Mouse (Mus musculus) thymus, adult 2 months (tissue): ENCODE measurements around the gene Ldlrad3. TPM values are rescaled to one million over a fixed set of nuclear protein-coding genes. Genes with fewer than 3 reads are reported as not detected.

Experiments
- DNase-seq: peaks from one replicate; pipeline ENCODE4 v3.0.0; 2021
- H3K27ac ChIP-seq: fragments of 200-500 bp; 2 replicates; pipeline ENCODE4 v1.5.1; 2012; ENCODE audit warnings: low read length, control low read depth; ENCODE audit not compliant: control insufficient read depth, insufficient read depth
- H3K27me3 ChIP-seq: fragments of 200-500 bp; 2 replicates; pipeline ENCODE4 v1.6.1; 2012; ENCODE audit warnings: mild to moderate bottlenecking, low read length, moderate library complexity, mixed read lengths; ENCODE audit not compliant: control insufficient read depth, insufficient read depth
- H3K36me3 ChIP-seq: fragments of 200-500 bp; 2 replicates; pipeline ENCODE4 v1.6.1; 2012; ENCODE audit warnings: mild to moderate bottlenecking, low read length, moderate library complexity; ENCODE audit not compliant: control insufficient read depth, insufficient read depth
- H3K4me1 ChIP-seq: fragments of 200-500 bp; replicated peaks from 2 replicates; pipeline ENCODE4 v1.6.1; 2012; ENCODE audit warnings: low read length; ENCODE audit not compliant: control insufficient read depth, insufficient read depth
- H3K4me3 ChIP-seq: fragments of 200-500 bp; 2 replicates; pipeline ENCODE4 v1.5.1; 2012; ENCODE audit warnings: mild to moderate bottlenecking, low read length, control low read depth, moderate library complexity; ENCODE audit not compliant: control insufficient read depth, insufficient read depth
- CTCF ChIP-seq: fragments of 200-500 bp; IDR thresholded peaks from 2 replicates; pipeline ENCODE4 v1.5.1; 2012; ENCODE audit warnings: mild to moderate bottlenecking, control low read depth, low read length, moderate library complexity, borderline replicate concordance; ENCODE audit not compliant: control insufficient read depth, poor library complexity, insufficient read depth; ENCODE audit errors: extremely low read depth
- POLR2A ChIP-seq: fragments of 200-500 bp; IDR thresholded peaks from 2 replicates; pipeline ENCODE4 v1.6.1; 2012; ENCODE audit warnings: mild to moderate bottlenecking, low read length, control low read depth, moderate library complexity; ENCODE audit not compliant: control insufficient read depth, poor library complexity, insufficient read depth; ENCODE audit errors: extremely low read depth
- WGBS: fragments of 180-500 bp; shearing (Covaris S2); methylation state at CpG from one replicate; pipeline ENCODE4 v1.1.7; 2018; 5-methylcytosine and 5-hydroxymethylcytosine counted together
- polyA plus RNA-seq: library from polyadenylated mRNA; depleted of rRNA; stranded (reverse); fragments of >200 nt; gene quantifications from 2 replicates; pipeline ENCODE4 v1.2.3, GENCODE M21; 2012

Gene Ldlrad3
- polyA plus RNA-seq, 1 experiment: 12.9 TPM

DNA sequence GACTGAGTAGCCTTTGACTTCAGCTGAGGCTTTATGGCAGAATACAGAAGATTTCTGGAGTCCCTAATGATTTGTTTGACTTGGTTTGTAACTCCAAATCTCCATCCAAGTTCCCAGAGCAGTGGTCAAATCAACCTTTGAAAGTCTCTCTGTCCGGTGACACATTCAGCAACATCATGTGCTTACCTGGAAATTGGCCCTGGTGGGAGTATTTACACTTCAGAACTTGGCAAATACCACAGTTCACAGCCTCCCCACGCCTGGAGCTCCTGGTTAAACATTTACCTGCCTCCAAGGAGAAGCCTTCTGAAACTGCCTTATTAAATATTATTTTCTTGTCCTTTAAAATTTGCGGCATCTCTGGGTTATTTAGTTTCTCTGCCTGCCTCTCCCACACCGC lies 263.0 kb downstream of the Ldlrad3 start:
- Histone ChIP-seq H3K4me1 (no peaks in the 10 kb centered on the region), H3K4me3 (no peak overlapping the region), H3K27me3 (no peaks in the 10 kb centered on the region), H3K27ac (no peak overlapping the region), H3K36me3 (no peaks in the 10 kb centered on the region)
- no peak for TF ChIP-seq CTCF
- TF ChIP-seq POLR2A: no peak
- WGBS: 92% methylated on average over 4 of the region's 4 CpGs
- DNase-seq: no peak

DNA sequence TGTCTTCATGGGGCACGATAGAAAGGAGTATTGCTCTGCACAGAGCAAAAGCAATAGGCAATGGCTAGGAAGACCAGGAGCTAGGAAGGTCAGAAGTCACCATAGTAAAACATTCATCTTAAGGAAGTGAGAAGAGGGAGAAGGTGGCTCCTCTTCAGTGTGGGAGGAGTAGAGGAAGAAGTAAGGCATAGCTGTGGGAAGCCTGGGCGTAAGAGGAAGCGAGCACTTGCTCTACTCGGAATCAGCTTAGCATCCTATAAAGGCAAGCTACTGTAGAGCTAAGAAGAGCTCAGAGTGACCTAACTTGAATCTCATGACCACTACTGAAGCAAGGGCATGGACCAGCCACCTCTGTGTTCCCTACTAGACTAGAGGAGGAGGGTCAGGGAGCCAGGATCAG lies 263.9 kb downstream of the Ldlrad3 start:
- no peak for DNase-seq
- H3K4me1 ChIP-seq: no peaks in the 10 kb centered on the region
- WGBS: 87% methylated on average over 4 of the region's 4 CpGs
- TF ChIP-seq POLR2A (no peak), CTCF (no peak)
- no peak overlapping the region for H3K27ac ChIP-seq
- H3K36me3 ChIP-seq: no peaks in the 10 kb centered on the region
- no peaks in the 10 kb centered on the region for H3K27me3 ChIP-seq
- H3K4me3 ChIP-seq: no peak overlapping the region

DNA sequence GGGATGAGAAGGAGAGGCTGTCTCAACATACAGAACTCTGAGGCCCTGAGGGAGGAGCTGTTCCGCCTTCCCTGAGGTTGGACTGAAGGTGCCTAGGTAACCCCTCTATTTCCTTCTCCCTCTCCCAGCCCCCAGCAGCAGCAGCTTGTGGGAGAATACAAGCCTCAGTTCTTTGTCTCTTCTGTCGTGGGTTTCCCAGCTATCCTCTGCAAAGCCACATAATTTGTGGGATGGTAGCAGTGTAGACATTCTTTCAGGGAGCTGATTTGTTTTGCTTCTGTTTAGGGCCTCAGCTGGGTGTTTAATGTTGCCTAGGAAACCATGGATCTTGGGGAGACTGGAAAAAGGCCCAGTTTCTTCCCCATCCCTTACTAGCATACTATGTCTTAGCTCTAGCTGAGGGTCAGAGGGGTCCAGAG lies 266.0 kb downstream of the Ldlrad3 start:
- DNase-seq: no peak
- Histone ChIP-seq H3K4me3 (no peak overlapping the region), H3K36me3 (no peaks in the 10 kb centered on the region), H3K27ac (no peak overlapping the region), H3K27me3 (no peaks in the 10 kb centered on the region), H3K4me1 (no peaks in the 10 kb centered on the region)
- 71% methylated on average over 2 of the region's 2 CpGs for WGBS
- TF ChIP-seq POLR2A (no peak), CTCF (no peak)

DNA sequence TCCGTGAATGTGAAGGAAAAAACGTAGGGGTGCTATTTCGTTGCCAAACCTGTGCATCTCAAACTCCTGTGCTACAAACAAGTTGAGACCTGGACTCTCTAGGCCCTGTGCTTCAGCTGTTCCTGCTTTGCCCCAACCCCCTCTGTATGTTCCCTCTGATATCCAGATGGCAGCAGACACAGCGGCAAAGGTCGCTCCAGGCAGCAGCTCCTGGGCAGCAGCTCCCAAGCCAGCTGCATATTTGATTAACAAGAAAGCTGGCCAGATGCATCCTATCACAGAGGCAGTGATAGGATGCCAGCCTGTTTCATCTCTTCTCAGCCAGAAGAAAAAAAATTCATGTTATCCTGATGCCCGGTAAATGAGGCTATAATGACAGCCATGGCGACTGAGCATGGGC lies 267.7 kb downstream of the Ldlrad3 start:
- 96% methylated on average over 7 of the region's 7 CpGs for WGBS
- TF ChIP-seq POLR2A (no peak), CTCF (no peak)
- Histone ChIP-seq H3K36me3 (no peaks in the 10 kb centered on the region), H3K4me1 (no peaks in the 10 kb centered on the region), H3K4me3 (no peak overlapping the region), H3K27ac (no peak overlapping the region), H3K27me3 (no peaks in the 10 kb centered on the region)
- no peak for DNase-seq

DNA sequence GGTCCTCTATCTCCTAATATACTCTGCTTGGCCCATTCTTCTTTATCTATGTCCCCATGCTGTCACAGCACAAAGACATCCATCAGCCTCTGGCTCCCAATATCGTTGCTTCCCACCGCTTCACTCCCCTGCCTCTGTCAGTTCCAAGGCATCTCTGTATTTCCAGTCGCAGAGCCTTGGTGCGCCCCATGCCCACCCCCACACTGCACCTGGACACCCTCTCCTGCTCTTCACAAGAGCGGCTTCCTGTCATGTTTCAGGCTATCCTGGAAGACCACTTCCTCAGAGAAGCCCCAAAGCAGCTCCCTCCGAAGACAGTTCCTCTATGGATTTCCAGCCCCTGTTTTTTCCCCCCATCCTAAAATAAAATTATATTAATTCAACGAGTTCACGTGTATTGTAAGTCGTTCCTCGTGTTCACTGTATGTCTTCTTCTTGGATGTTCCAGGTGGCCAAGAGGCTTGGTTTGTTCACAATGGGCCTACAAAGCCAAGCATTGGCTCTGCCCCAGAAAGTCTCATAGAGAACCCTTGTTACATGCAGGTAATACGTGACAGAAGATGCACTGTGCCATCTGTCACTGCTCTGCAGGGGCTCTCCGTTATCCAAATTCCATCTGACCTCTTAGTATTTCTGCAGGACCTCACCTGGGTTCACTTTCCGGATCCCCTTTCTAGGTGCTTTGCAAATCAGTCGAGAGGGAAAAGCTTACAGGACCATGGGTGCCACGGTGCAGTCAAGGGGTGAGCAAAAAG lies 276.7 kb downstream of the Ldlrad3 start:
- H3K4me1 ChIP-seq: peaks cover 16% of the 10 kb centered on the region
- H3K27ac ChIP-seq: no peak overlapping the region
- no peaks in the 10 kb centered on the region for H3K27me3 ChIP-seq
- WGBS: 90% methylated on average over 15 of the region's 15 CpGs
- H3K36me3 ChIP-seq: no peaks in the 10 kb centered on the region
- H3K4me3 ChIP-seq: no peak overlapping the region
- no peak for TF ChIP-seq CTCF
- no peak for TF ChIP-seq POLR2A
- no peak for DNase-seq

DNA sequence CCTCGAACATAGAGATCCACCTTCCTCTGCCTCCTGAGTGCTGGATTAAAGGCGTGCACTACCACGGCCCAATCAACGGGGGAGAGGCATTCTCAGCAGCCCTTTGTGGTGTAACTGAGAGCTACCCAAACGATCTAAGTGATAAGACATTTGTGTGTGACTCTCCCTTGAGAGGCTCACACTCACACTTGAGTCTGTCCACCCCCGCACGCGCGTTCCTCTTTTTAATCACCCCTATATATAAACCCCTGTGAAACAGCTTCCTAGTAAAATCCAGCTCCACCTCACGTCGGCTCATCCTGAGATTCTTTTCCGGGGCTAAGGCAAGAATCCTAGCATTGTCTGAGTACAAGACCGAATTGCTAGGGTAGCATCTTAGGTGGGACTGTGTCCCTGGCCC lies 277.4 kb downstream of the Ldlrad3 start:
- Histone ChIP-seq H3K27ac (no peak overlapping the region), H3K36me3 (no peaks in the 10 kb centered on the region), H3K4me3 (no peak overlapping the region), H3K4me1 (peaks cover 16% of the 10 kb centered on the region), H3K27me3 (no peaks in the 10 kb centered on the region)
- TF ChIP-seq POLR2A: no peak
- no peak for TF ChIP-seq CTCF
- no peak for DNase-seq
- WGBS: 56% methylated on average over 13 of the region's 13 CpGs
